Mouse (Mus musculus) embryonic facial prominence, embryonic 14.5 days (tissue): ENCODE data around the gene Htatip2. TPM values are rescaled to one million over a fixed set of nuclear protein-coding genes. Genes with fewer than 3 reads are reported as not detected.

Source experiments
- ATAC-seq: fragments of 200-750 bp; cut with Nextera tagmentation; 2 replicates; pipeline ENCODE4 v1.8.0; 2017; ENCODE audit warnings: low read depth, moderate number of reproducible peaks, moderate TSS enrichment
- DNase-seq: peaks from one replicate; pipeline ENCODE4 v3.0.0-alpha.2; 2015; ENCODE audit warnings: low spot score
- H3K27ac ChIP-seq: fragments of 300-500 bp; sonication (generic); replicated peaks from 2 replicates; pipeline ENCODE4 v1.5.1; 2014; ENCODE audit warnings: low read depth, mild to moderate bottlenecking, low read length, moderate library complexity
- H3K27me3 ChIP-seq: fragments of 300-500 bp; sonication (generic); replicated peaks from 2 replicates; pipeline ENCODE4 v1.6.1; 2014; ENCODE audit warnings: low read length; ENCODE audit not compliant: control insufficient read depth, insufficient read depth
- H3K36me3 ChIP-seq: fragments of 300-500 bp; sonication (generic); 2 replicates; pipeline ENCODE4 v1.6.1; 2014; ENCODE audit warnings: low read length, mixed read lengths; ENCODE audit not compliant: control insufficient read depth, insufficient read depth
- H3K4me1 ChIP-seq: fragments of 300-500 bp; sonication (generic); 2 replicates; pipeline ENCODE4 v1.6.1; 2014; ENCODE audit warnings: antibody characterized with exemption, low read length; ENCODE audit not compliant: control insufficient read depth, insufficient read depth
- H3K4me2 ChIP-seq: fragments of 300-500 bp; sonication (generic); 2 replicates; pipeline ENCODE4 v1.6.1; 2014; ENCODE audit warnings: low read depth, mild to moderate bottlenecking, low read length, moderate library complexity, mixed read lengths
- H3K4me3 ChIP-seq: fragments of 300-500 bp; sonication (generic); 2 replicates; pipeline ENCODE4 v1.5.1; 2014; ENCODE audit warnings: low read depth, mild to moderate bottlenecking, low read length
- H3K9ac ChIP-seq: fragments of 300-500 bp; sonication (generic); 2 replicates; pipeline ENCODE4 v1.6.1; 2014; ENCODE audit warnings: low read depth, mild to moderate bottlenecking, low read length, moderate library complexity, mixed read lengths
- H3K9me3 ChIP-seq: fragments of 300-500 bp; sonication (generic); 2 replicates; pipeline ENCODE4 v1.6.1; 2016; ENCODE audit warnings: low read length; ENCODE audit not compliant: control insufficient read depth
- WGBS: fragments of 180-500 bp; shearing (Covaris S2); extraction: QIAGEN DNeasy Blood & Tissue Kit; methylation state at CpG from one replicate; pipeline ENCODE4 v1.1.7; 2014; 5-methylcytosine and 5-hydroxymethylcytosine counted together
- polyA plus RNA-seq: library from polyadenylated mRNA; unstranded; fragments of >200 nt; fragmentation: Nextera tagmentation; extraction: Ambion mirVana; gene quantifications from 2 replicates; pipeline ENCODE4 v1.2.1, GENCODE M21; 2014

Gene Htatip2
- polyA plus RNA-seq, 1 experiment from 2014 or later, result 10.5 TPM

DNA sequence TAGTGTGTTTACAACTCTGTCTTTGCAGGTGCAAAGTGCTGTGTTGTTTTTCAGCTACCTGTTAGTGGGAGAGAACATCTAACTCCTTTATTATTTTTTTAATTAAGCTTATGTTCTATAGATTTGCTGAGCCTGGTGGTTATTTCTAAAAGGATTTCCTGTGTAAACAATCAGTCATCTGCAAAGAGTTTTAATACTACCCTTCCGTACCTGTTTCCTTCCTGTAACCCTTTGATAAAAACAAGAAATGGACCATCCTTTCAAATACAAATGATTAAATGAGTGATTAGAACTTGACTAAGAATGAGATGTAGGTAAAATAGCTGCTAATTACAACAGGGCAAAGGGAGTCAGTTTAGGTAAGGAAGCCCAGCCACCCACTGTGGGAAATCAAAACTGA lies 62.5 kb downstream of the Htatip2 start:
- Histone ChIP-seq H3K27me3 (no peaks in the 10 kb centered on the region), H3K4me2 (no peak overlapping the region), H3K36me3 (peaks cover 13% of the 10 kb centered on the region), H3K9ac (no peak overlapping the region), H3K4me1 (no peaks in the 10 kb centered on the region), H3K27ac (no peak overlapping the region), H3K4me3 (no peak overlapping the region), H3K9me3 (no peaks in the 10 kb centered on the region)
- WGBS, result 69% methylated on average over 1 of the region's 1 CpGs
- DNase-seq, result no peak
- no peak for ATAC-seq

DNA sequence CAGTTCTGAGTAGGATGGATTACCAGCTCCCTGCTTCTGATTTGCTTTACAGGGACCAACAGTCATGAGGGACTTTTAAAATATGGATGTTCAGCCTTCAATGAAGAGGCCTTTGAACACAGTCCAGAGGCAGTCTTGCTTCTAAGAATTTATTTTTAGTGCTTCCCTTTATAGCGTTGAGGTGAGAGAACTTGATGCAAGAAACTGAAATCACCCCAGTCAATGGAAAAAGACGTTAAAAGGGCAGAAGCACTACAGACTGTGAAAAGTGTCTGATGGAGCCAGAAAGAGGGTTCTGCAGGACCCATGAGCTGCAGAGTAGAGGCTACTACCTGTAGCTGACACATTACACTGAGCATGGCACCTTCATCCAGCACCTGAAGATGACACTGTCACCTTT lies 63.1 kb downstream of the Htatip2 start:
- Histone ChIP-seq H3K27ac (no peak overlapping the region), H3K9me3 (no peaks in the 10 kb centered on the region), H3K36me3 (peaks cover 18% of the 10 kb centered on the region), H3K9ac (no peak overlapping the region), H3K27me3 (no peaks in the 10 kb centered on the region), H3K4me3 (no peak overlapping the region), H3K4me2 (no peak overlapping the region), H3K4me1 (no peaks in the 10 kb centered on the region)
- DNase-seq (no peak), ATAC-seq (no peak)
- WGBS, result 87% methylated on average over 2 of the region's 2 CpGs

Other genes with a start within 250 kb of the Htatip2 start
- 5.7 and 7.7 TPM in 2 replicates for gene Dbx1, start 122.3 kb upstream of the Htatip2 start, polyA plus RNA-seq
- gene Prmt3, start 19.2 kb downstream of the Htatip2 start, polyA plus RNA-seq, result 53.0 and 57.8 TPM in 2 replicates
- 0.08 TPM in 1 of 2 replicates, not detected in the other for gene Slc6a5, start 151.0 kb downstream of the Htatip2 start, polyA plus RNA-seq
- gene Nell1, start 215.7 kb downstream of the Htatip2 start, polyA plus RNA-seq, result 12.8 and 13.4 TPM in 2 replicates